Mouse (Mus musculus) bone marrow, adult 2 months (tissue): ENCODE results near the gene Megf6.

Source experiments
- CTCF ChIP-seq: fragments of 200-500 bp; IDR thresholded peaks from 2 replicates; pipeline ENCODE4 v1.5.1; 2011; ENCODE audit warnings: low read length, control low read depth; ENCODE audit not compliant: control insufficient read depth, insufficient read depth
- POLR2A ChIP-seq: fragments of 200-500 bp; IDR thresholded peaks from 2 replicates; pipeline ENCODE4 v1.6.1; 2011; ENCODE audit warnings: low read depth, mild to moderate bottlenecking, control low read depth, low read length, borderline replicate concordance; ENCODE audit not compliant: control insufficient read depth

DNA sequence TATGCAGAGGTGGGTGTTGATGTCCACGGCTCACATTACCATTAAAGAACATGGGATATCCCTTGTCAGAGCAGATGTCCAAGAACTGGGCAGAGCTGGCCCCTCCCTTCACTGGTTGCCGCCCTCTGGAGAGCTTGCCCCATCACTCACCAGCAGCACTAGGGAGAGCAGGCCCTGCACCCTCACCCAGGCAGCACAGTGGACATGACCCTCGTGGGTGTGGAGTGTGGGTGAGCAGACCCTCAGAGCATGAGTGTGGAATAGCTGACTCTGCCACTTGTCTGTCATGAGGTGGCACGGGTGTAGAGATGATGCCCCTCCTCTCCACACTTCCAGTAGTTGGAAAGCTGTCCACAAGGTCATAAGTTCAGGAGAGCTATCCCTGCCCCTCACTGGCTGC, 35.7 kb upstream of the Megf6 start:
- TF ChIP-seq CTCF (no peak), POLR2A (no peak)
